25 mouse cellular contexts compared by ENCODE assay signal in the genomic region with DNA sequence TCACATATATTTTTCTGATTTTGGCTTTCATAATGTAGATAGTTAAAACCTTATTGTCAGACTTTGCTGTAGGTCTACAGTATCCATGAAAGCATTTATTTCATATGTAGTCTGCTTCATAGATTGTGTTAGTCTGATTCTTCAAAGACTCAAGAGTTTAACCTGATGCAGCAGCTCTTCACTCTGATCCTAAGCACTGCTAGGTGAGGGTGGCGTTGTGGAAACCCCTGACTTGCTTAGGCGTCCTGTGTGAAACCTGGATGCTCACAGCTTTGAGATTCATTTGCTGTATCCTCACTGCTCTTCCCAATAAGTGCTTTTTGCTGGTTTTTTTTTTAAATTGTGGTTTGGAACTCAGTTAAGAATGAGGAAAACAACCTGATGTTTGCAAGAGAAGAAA. TPM values are rescaled to one million over a fixed set of nuclear protein-coding genes. Genes with fewer than 3 reads are reported as not detected.
DNase-seq lines count a peak whose midpoint lies in the region; ATAC-seq lines count a peak whose summit lies in the region.
"Had no signal": no experiment of that assay in that cellular context is flagged by ENCODE, and none has a peak within 500 bp of the region (broad histone marks: within the 10 kb centered on the region; RNA-seq: fewer than 3 reads in every experiment).

No protein-coding gene starts in this region.

- no peak overlapping the region for H3K4me3 ChIP-seq in forebrain, embryonic 16.5 days (replicated peaks; ENCODE audit: low read length)
- H3K4me3 ChIP-seq: embryonic facial prominence, embryonic 13.5 days; embryonic facial prominence, embryonic 15.5 days; erythroblast, embryonic 14.5 days; forebrain, embryonic 10.5 days; forebrain, embryonic 12.5 days had no signal

- no peak overlapping the region for H3K4me2 ChIP-seq in forebrain, embryonic 16.5 days (ENCODE audit: low read length)
- H3K4me2 ChIP-seq: embryonic facial prominence, embryonic 13.5 days; embryonic facial prominence, embryonic 15.5 days; forebrain, embryonic 12.5 days had no signal

- H3K36me3 ChIP-seq in forebrain, embryonic 16.5 days (ENCODE audit: control insufficient read depth, insufficient read depth): no peaks in the 10 kb centered on the region
- H3K36me3 ChIP-seq: embryonic facial prominence, embryonic 13.5 days; embryonic facial prominence, embryonic 15.5 days; forebrain, embryonic 10.5 days; forebrain, embryonic 12.5 days had no signal

- peak; percentile 25; the same call in 1 of the 2 replicates for ATAC-seq in common myeloid progenitor, adult 5-6 weeks (replicated peaks; ENCODE audit: low read depth, poor library complexity, severe bottlenecking)
- peak; percentile 59 for ATAC-seq in megakaryocyte-erythroid progenitor cell, adult 5-6 weeks (replicated peaks; ENCODE audit: low FRiP score, low TSS enrichment, poor library complexity, severe bottlenecking)
- no peak for ATAC-seq in forebrain, embryonic 16.5 days
- ATAC-seq: activated CD4-positive, CD25-positive, alpha-beta regulatory T cell, adult 4 months; forebrain, embryonic 14.5 days; forebrain, postnatal 0 days; Patski had no signal

- no peaks in the 10 kb centered on the region for H3K9me3 ChIP-seq in forebrain, embryonic 16.5 days (ENCODE audit: control insufficient read depth, low read length)
- H3K9me3 ChIP-seq: embryonic facial prominence, embryonic 13.5 days; embryonic facial prominence, embryonic 15.5 days; forebrain, embryonic 10.5 days; forebrain, embryonic 12.5 days had no signal

- intact Hi-C loops in heart, postnatal 10 days (cut with DNase I): no loop called here

- 81% methylated on average over 2 of the region's 2 CpGs for WGBS in forebrain, embryonic 16.5 days

- H3K27ac ChIP-seq in forebrain, embryonic 16.5 days (ENCODE audit: low read length): no peak overlapping the region
- H3K27ac ChIP-seq: embryonic facial prominence, embryonic 13.5 days; embryonic facial prominence, embryonic 15.5 days; forebrain, embryonic 10.5 days; forebrain, embryonic 12.5 days had no signal

- DNase-seq in heart, adult 11 months: peak; percentile 22
- DNase-seq in heart, postnatal 10 days: no peak
- no peak for DNase-seq in lung, postnatal 14 days
- DNase-seq: adrenal gland, adult 8-10 months; adrenal gland, postnatal 14 days; adrenal gland, postnatal 36 days; cerebellum, adult 11-12 months; cerebellum, adult 2 months; cerebellum, adult 9-10 months; cerebellum, postnatal 10 days; cerebellum, postnatal 25 days; embryo, embryonic 11 days; forebrain, postnatal 0 days had no signal

- H3K9ac ChIP-seq in forebrain, embryonic 16.5 days (replicated peaks; ENCODE audit: low read depth, low read length): no peak overlapping the region
- H3K9ac ChIP-seq: embryonic facial prominence, embryonic 13.5 days; embryonic facial prominence, embryonic 15.5 days; forebrain, embryonic 12.5 days; forebrain, postnatal 0 days had no signal

- peaks cover 5% of the 10 kb centered on the region for H3K27me3 ChIP-seq in forebrain, embryonic 16.5 days (replicated peaks; ENCODE audit: control insufficient read depth, insufficient read depth, low read length)

- H3K4me1 ChIP-seq in forebrain, embryonic 16.5 days (replicated peaks; ENCODE audit: control insufficient read depth, insufficient read depth, low read length): no peaks in the 10 kb centered on the region
- H3K4me1 ChIP-seq: embryonic facial prominence, embryonic 13.5 days; embryonic facial prominence, embryonic 15.5 days; forebrain, embryonic 10.5 days; forebrain, embryonic 12.5 days had no signal

RNA-seq across cellular contexts. Expression of a gene that starts 21.6 kb away (rescaled TPM):
- total RNA-seq in heart, postnatal 10 days (2021): not detected
- total RNA-seq in common myeloid progenitor, adult 5-6 weeks (2017): not detected in 2 replicates
- not detected in 2 replicates for total RNA-seq in megakaryocyte-erythroid progenitor cell, adult 5-6 weeks (2014; fragmentation: Nextera tagmentation)
- total RNA-seq in megakaryocyte-erythroid progenitor cell, adult 5-6 weeks (2017): not detected in 2 replicates
- not detected in 2 replicates for polyA plus RNA-seq in forebrain, embryonic 16.5 days (2015; fragmentation: Nextera tagmentation; extraction: Ambion mirVana)
- total RNA-seq: adrenal gland, adult 8-10 months; adrenal gland, postnatal 14 days; adrenal gland, postnatal 36 days had no signal
- polyA plus RNA-seq: activated CD4-positive, CD25-positive, alpha-beta regulatory T cell, adult 4 months; C2C12; erythroblast, embryonic 14.5 days; forebrain, embryonic 14.5 days; forebrain, postnatal 0 days; Patski had no signal
